Mouse (Mus musculus): Measurements from ENCODE around the gene Nek9. TPM values are rescaled to one million over a fixed set of nuclear protein-coding genes. Genes with fewer than 3 reads are reported as not detected.

The Nek9 gene
- polyA plus RNA-seq, 1 experiment, result 31.7 TPM

DNA sequence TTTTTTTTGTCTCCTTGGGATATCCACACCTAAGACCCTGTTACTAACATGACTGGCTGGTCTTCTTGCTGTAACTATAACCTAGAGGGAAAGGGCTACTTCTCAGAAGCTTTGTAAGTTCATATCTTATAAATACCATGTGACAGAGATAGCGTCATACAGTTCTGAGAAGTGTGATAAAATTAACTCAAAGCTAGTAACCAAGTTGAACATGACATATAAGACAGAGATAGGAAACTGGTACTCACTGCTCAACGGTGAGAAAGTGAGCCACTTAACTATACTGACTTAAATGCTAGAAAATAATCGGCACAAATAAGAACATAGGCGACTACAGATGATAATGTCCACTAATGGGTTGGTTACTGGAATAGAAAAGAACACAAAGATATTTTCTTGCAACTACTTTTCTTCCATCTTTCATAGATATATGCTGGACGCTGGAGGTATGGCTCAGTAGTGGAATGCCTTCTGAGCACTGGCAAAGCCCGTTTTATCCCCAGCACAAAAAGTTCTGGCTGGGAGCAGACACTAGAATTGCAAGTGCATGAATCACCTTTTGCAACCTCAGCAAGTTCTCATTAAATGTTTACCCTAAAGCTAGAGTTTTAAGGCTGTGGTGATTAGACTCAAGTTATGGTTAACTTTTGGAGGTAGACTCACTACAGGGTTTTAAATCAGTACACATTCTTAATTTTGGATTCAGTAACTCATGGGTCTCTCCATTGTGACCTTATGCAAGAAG is 1.4 kb downstream of the Nek9 start:
- TF ChIP-seq CTCF (IDR thresholded peaks at IDR 0.05; ENCODE audit: extremely low read depth, insufficient read depth, low read length) (no peak), POLR2A (IDR thresholded peaks at IDR 0.05; ENCODE audit: extremely low read depth, insufficient read depth, low read length) (no peak)
- no peak overlapping the region for H3K27ac ChIP-seq (ENCODE audit: insufficient read depth, low read length)
- no peak overlapping the region; the same call in 1 of the 2 replicates for H3K4me3 ChIP-seq (ENCODE audit: insufficient read depth, low read length)
- no peaks in the 10 kb centered on the region for H3K4me1 ChIP-seq (ENCODE audit: control insufficient read depth, insufficient read depth, low read length)

DNA sequence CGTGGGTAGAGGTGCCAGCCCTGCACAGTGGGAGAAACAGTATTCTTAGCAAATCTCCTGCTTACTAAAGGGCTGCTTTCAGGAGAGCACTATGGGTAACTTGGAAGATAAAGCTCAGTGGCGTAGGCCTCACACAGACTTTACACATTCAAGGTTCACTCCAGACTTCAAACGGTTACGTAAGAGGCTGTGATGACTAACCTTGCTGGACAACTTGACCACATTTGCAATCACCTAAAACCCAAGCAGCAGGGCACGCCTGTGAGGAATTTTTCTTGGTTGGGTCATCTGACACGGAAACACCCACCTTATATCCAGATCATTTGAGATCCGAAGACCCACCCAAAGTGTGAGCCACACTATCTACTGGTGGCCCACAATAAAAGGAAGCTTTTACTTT is 9.0 kb downstream of the Nek9 start:
- TF ChIP-seq POLR2A (IDR thresholded peaks at IDR 0.05; ENCODE audit: extremely low read depth, insufficient read depth, low read length) (no peak), CTCF (IDR thresholded peaks at IDR 0.05; ENCODE audit: extremely low read depth, insufficient read depth, low read length) (no peak)

DNA sequence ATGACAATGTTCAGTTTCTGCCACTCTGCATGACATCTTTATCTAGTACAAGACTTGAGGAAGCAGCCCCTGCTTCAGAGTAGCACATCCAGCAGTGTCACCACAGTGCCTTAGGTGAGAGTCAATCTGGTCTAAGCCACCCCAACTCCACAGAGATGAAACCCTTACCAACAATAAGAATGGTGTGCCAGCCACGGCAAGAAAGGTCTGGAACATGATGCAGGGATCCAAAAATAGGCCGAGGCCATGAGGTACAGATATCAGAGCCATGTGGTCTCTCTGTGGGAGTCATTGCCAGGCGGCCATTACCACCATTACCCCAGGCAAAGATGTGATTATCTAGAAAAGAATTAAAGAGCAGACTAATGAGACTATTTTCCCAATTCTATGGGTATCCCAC is 30.5 kb downstream of the Nek9 start:
- Histone ChIP-seq H3K27ac (ENCODE audit: insufficient read depth, low read length) (no peak overlapping the region), H3K4me3 (ENCODE audit: insufficient read depth, low read length) (no peak overlapping the region), H3K4me1 (ENCODE audit: control insufficient read depth, insufficient read depth, low read length) (no peaks in the 10 kb centered on the region)
- TF ChIP-seq POLR2A (IDR thresholded peaks at IDR 0.05; ENCODE audit: extremely low read depth, insufficient read depth, low read length) (no peak), CTCF (IDR thresholded peaks at IDR 0.05; ENCODE audit: extremely low read depth, insufficient read depth, low read length) (no peak)

More for the DNA sequence above, 9.0 kb downstream of the Nek9 start:
- H3K4me3 ChIP-seq (ENCODE audit: insufficient read depth, low read length), result no peak overlapping the region
- no peak overlapping the region for H3K27ac ChIP-seq (ENCODE audit: insufficient read depth, low read length)
- no peaks in the 10 kb centered on the region for H3K4me1 ChIP-seq (ENCODE audit: control insufficient read depth, insufficient read depth, low read length)

DNA sequence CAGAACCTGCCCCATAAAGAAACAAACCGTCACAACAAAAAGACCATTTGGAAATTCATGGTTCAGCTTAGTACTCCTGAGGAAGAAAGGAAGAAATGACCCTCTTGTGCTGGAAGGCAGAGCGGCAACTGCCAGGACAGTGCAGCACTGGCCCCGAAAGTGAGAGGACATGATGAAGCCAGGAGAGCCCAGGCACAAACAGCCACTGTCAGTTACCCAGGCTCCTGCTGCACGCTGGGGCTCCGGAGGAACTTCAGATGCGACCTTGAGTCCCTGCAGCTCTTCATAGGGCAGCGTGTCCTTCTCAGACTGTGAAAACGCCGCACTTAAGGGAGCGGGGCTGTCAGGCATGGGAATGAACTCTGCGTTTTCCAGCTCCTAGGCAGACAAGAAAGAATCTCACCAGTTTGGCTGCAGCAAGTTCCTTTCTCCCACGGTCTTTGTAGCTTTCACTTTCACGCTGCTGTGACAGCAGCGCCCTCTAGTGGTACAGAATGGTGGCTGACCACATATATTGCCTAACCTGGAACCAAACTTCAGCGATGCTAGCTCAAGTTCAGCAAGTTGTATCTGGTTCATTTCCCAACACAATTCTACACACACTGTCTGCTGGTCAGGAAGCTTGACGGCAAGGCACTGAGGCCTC is 33.8 kb downstream of the Nek9 start:
- H3K4me3 ChIP-seq (ENCODE audit: insufficient read depth, low read length), result no peak overlapping the region
- H3K27ac ChIP-seq (ENCODE audit: insufficient read depth, low read length), result no peak overlapping the region
- TF ChIP-seq CTCF (IDR thresholded peaks at IDR 0.05; ENCODE audit: extremely low read depth, insufficient read depth, low read length) (peak; percentile 99), POLR2A (IDR thresholded peaks at IDR 0.05; ENCODE audit: extremely low read depth, insufficient read depth, low read length) (no peak)
- no peaks in the 10 kb centered on the region for H3K4me1 ChIP-seq (ENCODE audit: control insufficient read depth, insufficient read depth, low read length)

DNA sequence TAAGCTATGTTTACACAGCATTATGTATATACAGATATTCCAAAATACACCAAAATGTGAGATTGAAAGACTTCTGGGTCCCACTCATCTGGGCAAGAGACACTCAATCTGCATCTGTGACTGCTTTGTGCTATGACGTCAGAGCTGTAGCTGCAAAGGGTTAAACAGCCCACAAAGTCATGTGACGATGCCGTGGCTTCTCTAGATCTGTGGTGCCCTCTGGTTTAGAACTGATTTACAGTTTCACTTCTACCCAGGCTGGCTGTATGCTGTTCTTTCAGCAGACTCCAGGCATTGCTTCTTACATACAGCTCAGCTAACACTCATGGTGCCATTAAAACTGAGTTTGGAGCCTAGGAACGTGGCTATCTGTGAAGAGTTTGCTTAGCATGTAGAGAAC is 34.4 kb downstream of the Nek9 start:
- TF ChIP-seq POLR2A (IDR thresholded peaks at IDR 0.05; ENCODE audit: extremely low read depth, insufficient read depth, low read length) (no peak), CTCF (IDR thresholded peaks at IDR 0.05; ENCODE audit: extremely low read depth, insufficient read depth, low read length) (no peak)
- Histone ChIP-seq H3K27ac (ENCODE audit: insufficient read depth, low read length) (no peak overlapping the region), H3K4me3 (ENCODE audit: insufficient read depth, low read length) (no peak overlapping the region)

DNA sequence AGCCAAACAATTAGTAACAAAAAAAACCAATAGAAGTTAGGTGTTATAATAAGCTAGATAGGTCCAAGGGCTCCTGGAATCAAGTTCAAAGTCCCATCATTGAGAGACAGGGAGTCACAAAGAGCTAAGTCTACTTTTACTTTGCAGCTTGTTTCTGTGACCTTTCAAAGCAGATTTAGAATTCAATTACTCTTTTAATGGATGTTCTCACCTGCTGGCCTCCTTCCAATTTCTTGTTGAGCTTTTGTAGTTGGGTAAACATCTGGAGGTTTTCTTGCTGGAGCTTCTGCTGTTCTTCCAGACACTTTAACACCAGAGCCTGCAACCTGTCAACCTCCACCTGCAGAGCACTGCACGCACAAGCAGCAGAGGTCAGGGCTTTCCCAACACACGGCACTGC is 35.9 kb downstream of the Nek9 start:
- H3K27ac ChIP-seq (ENCODE audit: insufficient read depth, low read length), result no peak overlapping the region
- H3K4me1 ChIP-seq (ENCODE audit: control insufficient read depth, insufficient read depth, low read length), result peaks cover 2% of the 10 kb centered on the region; the same call in 1 of the 2 replicates
- TF ChIP-seq POLR2A (IDR thresholded peaks at IDR 0.05; ENCODE audit: extremely low read depth, insufficient read depth, low read length) (no peak), CTCF (IDR thresholded peaks at IDR 0.05; ENCODE audit: extremely low read depth, insufficient read depth, low read length) (no peak)
- no peak overlapping the region for H3K4me3 ChIP-seq (ENCODE audit: insufficient read depth, low read length)

More for the DNA sequence above, 34.4 kb downstream of the Nek9 start:
- no peaks in the 10 kb centered on the region for H3K4me1 ChIP-seq (ENCODE audit: control insufficient read depth, insufficient read depth, low read length)

DNA sequence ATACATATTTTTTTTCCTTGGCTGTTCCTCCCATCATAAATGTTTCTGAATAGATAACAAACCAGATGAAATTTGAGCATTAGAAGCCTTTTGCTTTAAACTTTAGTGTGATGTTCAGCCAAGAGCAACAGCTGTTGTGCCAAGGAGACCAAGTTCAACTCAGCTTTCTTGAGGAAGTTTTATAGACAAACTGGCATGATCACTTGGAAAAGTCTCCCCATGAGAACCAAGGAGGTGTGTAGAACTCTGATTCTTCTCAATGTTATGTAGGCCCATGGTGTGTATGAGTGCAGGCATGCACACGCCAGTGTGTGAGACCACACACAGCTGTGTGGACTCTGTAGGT is 40.4 kb downstream of the Nek9 start:
- H3K4me3 ChIP-seq (ENCODE audit: insufficient read depth, low read length), result no peak overlapping the region
- H3K4me1 ChIP-seq (ENCODE audit: control insufficient read depth, insufficient read depth, low read length), result peaks cover 2% of the 10 kb centered on the region; the same call in 1 of the 2 replicates
- no peak overlapping the region for H3K27ac ChIP-seq (ENCODE audit: insufficient read depth, low read length)
- TF ChIP-seq POLR2A (IDR thresholded peaks at IDR 0.05; ENCODE audit: extremely low read depth, insufficient read depth, low read length) (no peak), CTCF (IDR thresholded peaks at IDR 0.05; ENCODE audit: extremely low read depth, insufficient read depth, low read length) (no peak)

DNA sequence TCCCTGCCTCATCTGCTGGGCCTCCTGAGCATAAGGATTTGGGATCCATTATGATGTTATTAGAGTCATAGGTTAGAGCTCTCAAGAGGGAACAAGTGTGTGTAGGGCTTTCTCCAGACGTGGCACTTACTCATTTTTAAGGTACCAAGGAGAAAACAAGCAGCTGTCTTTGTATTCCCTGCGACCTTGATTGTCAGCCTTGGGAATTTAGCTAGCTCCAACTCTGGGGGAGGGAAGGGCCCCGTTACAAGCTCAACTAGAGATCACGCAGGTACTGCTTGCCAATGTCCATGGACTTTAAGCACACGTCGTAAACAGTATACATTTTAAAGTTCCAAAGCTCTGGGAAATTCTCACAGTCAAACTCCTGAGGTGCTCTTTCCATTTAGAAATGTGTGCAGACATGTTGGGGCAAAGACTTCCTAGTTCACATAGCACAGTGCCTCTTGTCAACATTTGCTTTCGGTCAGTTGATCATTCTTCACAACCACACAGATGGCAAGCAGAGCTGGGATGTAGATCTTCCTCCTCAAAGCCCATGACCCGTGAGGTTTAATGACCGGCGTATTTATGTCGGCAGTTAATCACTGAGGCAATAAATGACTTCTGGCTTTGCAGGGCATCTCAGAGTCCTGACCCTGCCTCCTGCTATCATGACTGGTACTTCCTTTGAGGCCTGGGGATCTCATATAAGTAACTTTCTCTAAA is 40.9 kb downstream of the Nek9 start:
- no peak for TF ChIP-seq CTCF (IDR thresholded peaks at IDR 0.05; ENCODE audit: extremely low read depth, insufficient read depth, low read length)
- no peak for TF ChIP-seq POLR2A (IDR thresholded peaks at IDR 0.05; ENCODE audit: extremely low read depth, insufficient read depth, low read length)
- Histone ChIP-seq H3K4me3 (ENCODE audit: insufficient read depth, low read length) (no peak overlapping the region), H3K27ac (ENCODE audit: insufficient read depth, low read length) (no peak overlapping the region), H3K4me1 (ENCODE audit: control insufficient read depth, insufficient read depth, low read length) (peaks cover 2% of the 10 kb centered on the region; the same call in 1 of the 2 replicates)

DNA sequence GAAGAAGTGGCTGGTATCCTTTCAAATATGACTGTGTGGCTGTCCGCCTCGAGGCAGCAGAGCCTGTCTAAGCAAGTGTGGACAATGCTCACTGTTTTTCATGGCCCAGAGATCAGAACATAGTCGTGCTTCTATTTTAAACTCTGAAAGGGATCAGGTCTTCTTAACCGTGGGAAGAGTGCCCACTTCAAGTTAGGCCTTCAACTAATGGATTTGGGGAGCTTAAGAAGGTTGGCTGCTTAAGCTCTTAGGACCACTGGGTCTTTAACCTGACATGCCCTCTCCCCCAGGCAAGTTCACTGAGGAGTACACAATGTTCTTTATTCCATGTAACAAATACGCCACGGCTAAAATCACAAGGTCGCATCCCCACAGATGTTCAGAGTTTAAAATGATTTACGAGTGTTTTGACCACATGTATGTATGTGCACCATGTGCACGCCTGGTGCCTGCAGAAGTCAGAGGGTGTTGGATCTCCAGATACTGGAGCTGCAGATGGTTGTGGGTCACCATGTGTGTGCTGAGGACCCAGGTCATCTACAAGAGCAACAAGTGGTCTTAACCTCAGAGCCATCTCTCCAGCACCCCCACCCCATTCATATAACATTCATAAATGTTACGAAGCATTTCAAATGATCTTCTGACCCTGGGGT is 41.7 kb downstream of the Nek9 start:
- Histone ChIP-seq H3K27ac (ENCODE audit: insufficient read depth, low read length) (no peak overlapping the region), H3K4me3 (ENCODE audit: insufficient read depth, low read length) (no peak overlapping the region), H3K4me1 (ENCODE audit: control insufficient read depth, insufficient read depth, low read length) (peaks cover 2% of the 10 kb centered on the region; the same call in 1 of the 2 replicates)
- TF ChIP-seq POLR2A (IDR thresholded peaks at IDR 0.05; ENCODE audit: extremely low read depth, insufficient read depth, low read length), result no peak
- no peak for TF ChIP-seq CTCF (IDR thresholded peaks at IDR 0.05; ENCODE audit: extremely low read depth, insufficient read depth, low read length)
